Mouse (Mus musculus): ENCODE results near the gene Kcnmb4. TPM values are rescaled to one million over a fixed set of nuclear protein-coding genes. Genes with fewer than 3 reads are reported as not detected.

Gene Kcnmb4
- polyA plus RNA-seq, 1 experiment = 11.3 TPM

DNA sequence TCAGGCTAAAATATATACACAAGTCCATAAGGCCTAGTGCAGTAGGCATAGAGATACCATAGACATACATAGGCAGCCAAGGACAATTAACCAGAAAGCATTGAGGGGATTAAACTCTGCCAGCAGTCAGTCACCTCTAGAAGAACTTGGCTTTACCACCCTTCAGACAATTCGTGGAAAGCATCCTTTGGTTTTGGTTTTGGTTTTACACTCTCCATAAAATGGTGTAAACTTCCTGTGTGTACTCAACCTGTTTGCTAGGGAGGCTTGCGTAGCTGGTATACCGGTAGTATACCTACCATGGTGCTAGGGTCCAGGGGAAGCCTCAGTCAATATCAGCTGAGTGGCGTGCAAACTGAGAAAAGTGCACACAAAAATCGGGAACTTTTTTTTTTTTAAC, 77.4 kb downstream of the Kcnmb4 start:
- no peak for DNase-seq
- no peaks in the 10 kb centered on the region for H3K4me1 ChIP-seq (ENCODE audit: control insufficient read depth, insufficient read depth, low read length)
- H3K4me3 ChIP-seq (replicated peaks; ENCODE audit: extremely low read depth, low read depth, low read length) = no peak overlapping the region
- WGBS = 66% methylated on average over 5 of the region's 5 CpGs
- TF ChIP-seq CTCF (IDR thresholded peaks at IDR 0.05; ENCODE audit: insufficient read depth, low read length) (no peak), POLR2A (IDR thresholded peaks at IDR 0.05; ENCODE audit: borderline replicate concordance, extremely low read depth, low read depth, low read length) (no peak)

GRCm38 (mm10) chr10:116394585-116394984, 79.1 kb downstream of the Kcnmb4 start:
- Histone ChIP-seq H3K4me1 (ENCODE audit: control insufficient read depth, insufficient read depth, low read length) (no peaks in the 10 kb centered on the region), H3K4me3 (replicated peaks; ENCODE audit: extremely low read depth, low read depth, low read length) (no peak overlapping the region)
- TF ChIP-seq POLR2A (IDR thresholded peaks at IDR 0.05; ENCODE audit: borderline replicate concordance, extremely low read depth, low read depth, low read length) = no peak
- no peak for TF ChIP-seq CTCF (IDR thresholded peaks at IDR 0.05; ENCODE audit: insufficient read depth, low read length)
- no peak for DNase-seq
- WGBS = 26% methylated on average over 4 of the region's 4 CpGs

DNA sequence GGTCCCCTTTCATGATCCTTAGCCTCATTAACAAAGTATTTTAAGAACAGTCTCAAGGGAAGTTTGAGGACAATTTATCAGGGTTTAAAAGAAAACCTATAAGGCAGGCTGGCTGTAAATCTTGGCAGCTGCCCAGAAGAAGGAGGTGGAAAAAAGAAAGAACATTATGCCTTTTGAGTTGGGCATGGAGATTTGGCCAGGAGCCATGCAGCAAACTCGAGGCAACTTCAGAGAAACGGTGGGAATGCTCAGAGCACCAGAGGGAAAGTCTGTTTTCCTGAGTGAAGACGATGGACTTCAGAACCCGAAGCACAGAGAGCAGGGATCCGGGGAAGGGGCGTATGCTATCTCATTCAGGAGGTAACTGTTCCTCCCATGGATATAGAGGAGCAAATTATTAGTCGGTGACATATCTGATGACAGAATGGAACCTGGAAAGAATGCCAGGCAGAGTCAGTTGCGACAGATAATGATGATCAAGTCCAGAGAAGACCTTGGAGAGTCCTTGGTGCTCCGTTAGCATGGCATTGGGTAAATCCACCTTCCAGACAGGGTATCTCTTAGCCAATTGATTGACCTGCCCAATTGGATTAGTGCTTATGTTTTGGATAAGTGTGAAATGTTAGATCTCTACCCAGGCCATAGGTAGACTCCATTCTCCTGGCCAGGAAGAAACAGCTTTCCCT, 79.7 kb downstream of the Kcnmb4 start:
- Histone ChIP-seq H3K4me3 (replicated peaks; ENCODE audit: extremely low read depth, low read depth, low read length) (no peak overlapping the region), H3K4me1 (ENCODE audit: control insufficient read depth, insufficient read depth, low read length) (no peaks in the 10 kb centered on the region)
- WGBS = 60% methylated on average over 9 of the region's 9 CpGs
- no peak for DNase-seq
- TF ChIP-seq CTCF (IDR thresholded peaks at IDR 0.05; ENCODE audit: insufficient read depth, low read length) = no peak
- TF ChIP-seq POLR2A (IDR thresholded peaks at IDR 0.05; ENCODE audit: borderline replicate concordance, extremely low read depth, low read depth, low read length) = no peak

DNA sequence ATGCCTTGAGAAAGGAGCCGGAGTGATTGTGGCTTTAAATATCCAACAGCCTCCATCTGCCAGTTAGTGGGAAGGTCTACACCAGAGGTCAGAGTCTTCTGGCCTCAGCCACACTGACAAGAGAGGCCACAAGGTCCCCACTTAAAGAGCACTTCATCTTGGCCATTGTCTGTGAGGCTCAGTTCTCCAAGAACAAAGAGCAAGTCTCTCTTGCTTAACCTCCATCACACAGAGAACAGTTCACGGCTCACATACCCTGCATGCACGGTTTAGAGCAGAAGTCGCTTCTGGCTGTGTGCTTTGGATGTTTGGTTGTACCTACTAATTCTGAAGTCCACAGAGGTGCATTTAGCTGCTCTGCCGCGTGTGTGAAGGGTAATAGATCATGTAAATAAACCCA, 84.8 kb downstream of the Kcnmb4 start:
- TF ChIP-seq POLR2A (IDR thresholded peaks at IDR 0.05; ENCODE audit: borderline replicate concordance, extremely low read depth, low read depth, low read length) (no peak), CTCF (IDR thresholded peaks at IDR 0.05; ENCODE audit: insufficient read depth, low read length) (no peak)
- Histone ChIP-seq H3K4me3 (replicated peaks; ENCODE audit: extremely low read depth, low read depth, low read length) (no peak overlapping the region), H3K4me1 (ENCODE audit: control insufficient read depth, insufficient read depth, low read length) (no peaks in the 10 kb centered on the region)
- 61% methylated on average over 6 of the region's 6 CpGs for WGBS
- DNase-seq = no peak

DNA sequence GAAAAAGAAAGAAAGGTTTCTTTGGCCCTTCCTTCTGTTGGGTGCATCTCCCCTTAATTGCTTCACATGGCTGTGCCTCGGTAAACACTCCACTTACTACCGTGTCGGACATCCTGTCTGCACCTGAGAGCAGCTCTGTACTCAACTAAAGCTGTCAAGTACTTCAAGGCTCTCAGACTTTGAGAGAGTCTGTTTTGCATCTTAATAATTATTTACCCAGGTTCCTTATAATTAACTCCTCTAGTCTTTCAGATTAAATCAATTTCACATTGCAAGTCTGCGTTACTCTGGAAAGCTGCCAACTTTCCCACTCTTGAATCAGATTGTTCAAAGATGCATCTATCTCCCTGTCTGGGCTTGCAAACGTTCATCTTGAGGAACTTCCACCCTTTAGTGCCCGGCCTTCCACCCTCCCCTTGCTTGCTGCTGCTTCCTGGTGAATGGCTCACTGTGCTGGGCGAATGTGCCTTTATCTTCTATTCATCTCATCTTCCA, 87.2 kb downstream of the Kcnmb4 start:
- WGBS = 23% methylated on average over 7 of the region's 7 CpGs
- no peak overlapping the region for H3K4me3 ChIP-seq (replicated peaks; ENCODE audit: extremely low read depth, low read depth, low read length)
- H3K4me1 ChIP-seq (ENCODE audit: control insufficient read depth, insufficient read depth, low read length) = no peaks in the 10 kb centered on the region
- DNase-seq = no peak
- TF ChIP-seq POLR2A (IDR thresholded peaks at IDR 0.05; ENCODE audit: borderline replicate concordance, extremely low read depth, low read depth, low read length) (no peak), CTCF (IDR thresholded peaks at IDR 0.05; ENCODE audit: insufficient read depth, low read length) (no peak)

- no peak for DNase-seq
- TF ChIP-seq CTCF (IDR thresholded peaks at IDR 0.05; ENCODE audit: insufficient read depth, low read length) (no peak), POLR2A (IDR thresholded peaks at IDR 0.05; ENCODE audit: borderline replicate concordance, extremely low read depth, low read depth, low read length) (no peak)
- H3K4me1 ChIP-seq (ENCODE audit: control insufficient read depth, insufficient read depth, low read length) = no peaks in the 10 kb centered on the region
- 71% methylated on average over 4 of the region's 4 CpGs for WGBS
- no peak overlapping the region for H3K4me3 ChIP-seq (replicated peaks; ENCODE audit: extremely low read depth, low read depth, low read length)
These were observed 89.3 kb downstream of the Kcnmb4 start for GRCm38 (mm10) chr10:116384401-116384800.

GRCm38 (mm10) chr10:116382826-116383685, 90.6 kb downstream of the Kcnmb4 start:
- WGBS = 87% methylated on average over 13 of the region's 13 CpGs
- Histone ChIP-seq H3K4me1 (ENCODE audit: control insufficient read depth, insufficient read depth, low read length) (no peaks in the 10 kb centered on the region), H3K4me3 (replicated peaks; ENCODE audit: extremely low read depth, low read depth, low read length) (no peak overlapping the region)
- TF ChIP-seq CTCF (IDR thresholded peaks at IDR 0.05; ENCODE audit: insufficient read depth, low read length) (no peak), POLR2A (IDR thresholded peaks at IDR 0.05; ENCODE audit: borderline replicate concordance, extremely low read depth, low read depth, low read length) (no peak)
- no peak for DNase-seq

DNA sequence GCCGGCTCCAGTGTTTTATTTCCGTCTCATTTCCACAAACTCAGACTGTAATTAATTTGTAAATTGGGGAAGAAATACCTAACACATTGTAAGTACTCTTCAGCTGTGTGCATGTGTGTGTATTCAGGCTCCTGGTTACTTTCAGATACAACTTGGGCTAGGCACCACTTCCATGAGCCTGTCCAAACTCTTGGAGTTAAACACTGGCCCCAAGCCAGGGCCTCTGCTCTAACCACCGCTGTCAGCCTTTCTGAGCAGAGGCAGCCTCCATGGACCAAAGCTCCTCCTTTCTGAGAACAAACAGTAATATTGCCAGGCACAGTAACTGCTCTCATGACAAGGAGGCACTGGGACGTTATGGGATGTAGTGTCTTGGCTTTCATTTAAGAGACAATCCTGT, 96.8 kb downstream of the Kcnmb4 start:
- Histone ChIP-seq H3K4me1 (ENCODE audit: control insufficient read depth, insufficient read depth, low read length) (no peaks in the 10 kb centered on the region), H3K4me3 (replicated peaks; ENCODE audit: extremely low read depth, low read depth, low read length) (no peak overlapping the region)
- TF ChIP-seq POLR2A (IDR thresholded peaks at IDR 0.05; ENCODE audit: borderline replicate concordance, extremely low read depth, low read depth, low read length) (no peak), CTCF (IDR thresholded peaks at IDR 0.05; ENCODE audit: insufficient read depth, low read length) (no peak)
- WGBS = 48% methylated on average over 4 of the region's 4 CpGs
- no peak for DNase-seq

- 93% methylated on average over 6 of the region's 6 CpGs for WGBS
- TF ChIP-seq CTCF (IDR thresholded peaks at IDR 0.05; ENCODE audit: insufficient read depth, low read length) = no peak
- no peak for TF ChIP-seq POLR2A (IDR thresholded peaks at IDR 0.05; ENCODE audit: borderline replicate concordance, extremely low read depth, low read depth, low read length)
- Histone ChIP-seq H3K4me3 (replicated peaks; ENCODE audit: extremely low read depth, low read depth, low read length) (no peak overlapping the region), H3K4me1 (ENCODE audit: control insufficient read depth, insufficient read depth, low read length) (no peaks in the 10 kb centered on the region)
- DNase-seq = no peak
These were observed 99.6 kb downstream of the Kcnmb4 start for GRCm38 (mm10) chr10:116374111-116374510.
